26 mouse cellular contexts compared by ENCODE assay signal in genomic region chr7:34662227-34662626, GRCm38 (mm10). TPM values are rescaled to one million over a fixed set of nuclear protein-coding genes. Genes with fewer than 3 reads are reported as not detected.
DNase-seq lines count a peak whose midpoint lies in the region; ATAC-seq and TF ChIP-seq lines count a peak whose summit lies in the region.
"Had no signal": no experiment of that assay in that cellular context is flagged by ENCODE, and none has a peak within 500 bp of the region (broad histone marks: within the 10 kb centered on the region; RNA-seq: fewer than 3 reads in every experiment).

No protein-coding gene starts in this region.

- TF ChIP-seq POLR2A in ES-Bruce4 (IDR thresholded peaks at IDR 0.05; ENCODE audit: insufficient read depth, low read length): no peak

- no peak overlapping the region; the same call in 1 of the 2 replicates for H3K4me2 ChIP-seq in forebrain, embryonic 11.5 days (ENCODE audit: low read depth, low read length, severe bottlenecking)
- no peak overlapping the region for H3K4me2 ChIP-seq in forebrain, postnatal 0 days (ENCODE audit: low read depth)
- no peak overlapping the region for H3K4me2 ChIP-seq in midbrain, embryonic 11.5 days
- H3K4me2 ChIP-seq in forebrain, embryonic 16.5 days (ENCODE audit: low read length): no peak overlapping the region
- H3K4me2 ChIP-seq: heart, embryonic 12.5 days had no signal

- no peaks in the 10 kb centered on the region for H3K9me3 ChIP-seq in forebrain, embryonic 11.5 days (ENCODE audit: control insufficient read depth, low read length)
- no peaks in the 10 kb centered on the region for H3K9me3 ChIP-seq in forebrain, postnatal 0 days (ENCODE audit: low read length)
- H3K9me3 ChIP-seq in midbrain, embryonic 10.5 days (replicated peaks): no peaks in the 10 kb centered on the region
- no peaks in the 10 kb centered on the region for H3K9me3 ChIP-seq in midbrain, embryonic 11.5 days (ENCODE audit: control insufficient read depth, low read length)
- H3K9me3 ChIP-seq in ES-Bruce4 (replicated peaks; ENCODE audit: control insufficient read depth, insufficient read depth, low read length, poor library complexity, severe bottlenecking): no peaks in the 10 kb centered on the region
- H3K9me3 ChIP-seq in forebrain, embryonic 16.5 days (ENCODE audit: control insufficient read depth, low read length): no peaks in the 10 kb centered on the region

- H3K36me3 ChIP-seq in forebrain, embryonic 11.5 days (ENCODE audit: control insufficient read depth, insufficient read depth, low read length): no peaks in the 10 kb centered on the region
- H3K36me3 ChIP-seq in forebrain, postnatal 0 days (ENCODE audit: insufficient read depth): no peaks in the 10 kb centered on the region
- no peaks in the 10 kb centered on the region for H3K36me3 ChIP-seq in midbrain, embryonic 10.5 days
- H3K36me3 ChIP-seq in midbrain, embryonic 11.5 days (ENCODE audit: control insufficient read depth, insufficient read depth, low read length): no peaks in the 10 kb centered on the region
- no peaks in the 10 kb centered on the region for H3K36me3 ChIP-seq in ES-Bruce4 (ENCODE audit: control insufficient read depth, insufficient read depth, low read length, poor library complexity, severe bottlenecking)
- H3K36me3 ChIP-seq in forebrain, embryonic 16.5 days (ENCODE audit: control insufficient read depth, insufficient read depth): no peaks in the 10 kb centered on the region
- H3K36me3 ChIP-seq: heart, embryonic 12.5 days had no signal

- no peak for DNase-seq in forebrain, embryonic 11.5 days (ENCODE audit: low spot score)
- DNase-seq in forebrain, postnatal 0 days: no peak
- no peak for DNase-seq in midbrain, embryonic 10.5 days (ENCODE audit: low spot score)
- no peak for DNase-seq in midbrain, embryonic 11.5 days (ENCODE audit: low spot score, missing footprints)
- no peak for DNase-seq in frontal cortex, postnatal 10 days (ENCODE audit: low spot score in 2 of 2)
- DNase-seq in layer of hippocampus, adult 9-11 months: no peak
- DNase-seq: adrenal gland, postnatal 25 days; cerebellum, adult 18-20 months; cerebellum, postnatal 10 days; heart, adult 2 months; heart, postnatal 4 days; kidney, adult 9 months; kidney, postnatal 14 days; liver; lung, adult 2 months; lung, postnatal 10 days; right cerebral cortex, adult 18-20 months; spleen, adult 18-20 months; thymus, postnatal 14 days had no signal

- H3K27me3 ChIP-seq in forebrain, embryonic 11.5 days (ENCODE audit: control insufficient read depth, insufficient read depth, low read length): no peaks in the 10 kb centered on the region
- H3K27me3 ChIP-seq in forebrain, postnatal 0 days (ENCODE audit: insufficient read depth, low read length): no peaks in the 10 kb centered on the region
- H3K27me3 ChIP-seq in midbrain, embryonic 10.5 days (ENCODE audit: low read depth, poor library complexity, severe bottlenecking): no peaks in the 10 kb centered on the region
- no peaks in the 10 kb centered on the region for H3K27me3 ChIP-seq in midbrain, embryonic 11.5 days (ENCODE audit: control insufficient read depth, insufficient read depth, low read length)
- no peaks in the 10 kb centered on the region for H3K27me3 ChIP-seq in ES-Bruce4 (ENCODE audit: control insufficient read depth, insufficient read depth, low read length, poor library complexity, severe bottlenecking)
- H3K27me3 ChIP-seq in forebrain, embryonic 16.5 days (replicated peaks; ENCODE audit: control insufficient read depth, insufficient read depth, low read length): no peaks in the 10 kb centered on the region

- 5% methylated on average over 5 of the region's 5 CpGs for WGBS in forebrain, embryonic 11.5 days
- WGBS in forebrain, postnatal 0 days: 18% methylated on average over 5 of the region's 5 CpGs
- 10% methylated on average over 5 of the region's 5 CpGs for WGBS in midbrain, embryonic 10.5 days
- 8% methylated on average over 5 of the region's 5 CpGs for WGBS in midbrain, embryonic 11.5 days
- 13% methylated on average over 5 of the region's 5 CpGs for WGBS in forebrain, embryonic 16.5 days

- H3K4me1 ChIP-seq in forebrain, embryonic 11.5 days (replicated peaks; ENCODE audit: control insufficient read depth, insufficient read depth, low read length): peaks cover 3% of the 10 kb centered on the region; the same call in 1 of the 2 replicates
- no peaks in the 10 kb centered on the region for H3K4me1 ChIP-seq in forebrain, postnatal 0 days (ENCODE audit: insufficient read depth)
- H3K4me1 ChIP-seq in midbrain, embryonic 10.5 days: peaks cover 22% of the 10 kb centered on the region
- H3K4me1 ChIP-seq in midbrain, embryonic 11.5 days (ENCODE audit: control insufficient read depth, insufficient read depth, low read length): peaks cover 3% of the 10 kb centered on the region; the same call in 1 of the 2 replicates
- peaks cover 3% of the 10 kb centered on the region for H3K4me1 ChIP-seq in ES-Bruce4 (ENCODE audit: control insufficient read depth, insufficient read depth, low read length)
- peaks cover 3% of the 10 kb centered on the region; the same call in 1 of the 2 replicates for H3K4me1 ChIP-seq in forebrain, embryonic 16.5 days (replicated peaks; ENCODE audit: control insufficient read depth, insufficient read depth, low read length)
- H3K4me1 ChIP-seq: heart, embryonic 12.5 days had no signal

- H3K4me3 ChIP-seq in forebrain, embryonic 11.5 days (ENCODE audit: low read depth, low read length): no peak overlapping the region
- H3K4me3 ChIP-seq in forebrain, postnatal 0 days (ENCODE audit: low read depth, low read length): no peak overlapping the region
- H3K4me3 ChIP-seq in midbrain, embryonic 10.5 days: no peak overlapping the region
- no peak overlapping the region for H3K4me3 ChIP-seq in midbrain, embryonic 11.5 days (ENCODE audit: low read depth, low read length)
- H3K4me3 ChIP-seq in ES-Bruce4 (ENCODE audit: low read depth, low read length): no peak overlapping the region
- H3K4me3 ChIP-seq in forebrain, embryonic 16.5 days (replicated peaks; ENCODE audit: low read length): no peak overlapping the region
- H3K4me3 ChIP-seq: heart, adult 2 months; heart, embryonic 12.5 days; myocyte had no signal

- H3K9ac ChIP-seq in forebrain, embryonic 11.5 days (ENCODE audit: low read length): peak overlapping the region; percentile 13; the same call in 1 of the 2 replicates
- H3K9ac ChIP-seq in forebrain, postnatal 0 days: no peak overlapping the region
- H3K9ac ChIP-seq in midbrain, embryonic 11.5 days (ENCODE audit: low read length): no peak overlapping the region
- no peak overlapping the region for H3K9ac ChIP-seq in ES-Bruce4 (ENCODE audit: low read depth, poor library complexity, severe bottlenecking)
- H3K9ac ChIP-seq in forebrain, embryonic 16.5 days (replicated peaks; ENCODE audit: low read depth, low read length): peak overlapping the region; percentile 24; the same call in 1 of the 2 replicates
- H3K9ac ChIP-seq: heart, embryonic 12.5 days; liver, embryonic 14.5 days had no signal

- no peak for TF ChIP-seq CTCF in forebrain, postnatal 0 days (IDR thresholded peaks at IDR 0.05; ENCODE audit: low read depth)
- TF ChIP-seq CTCF in ES-Bruce4 (IDR thresholded peaks at IDR 0.05; ENCODE audit: low read depth, low read length): no peak

- H3K27ac ChIP-seq in forebrain, embryonic 11.5 days (ENCODE audit: low read depth, low read length): no peak overlapping the region
- no peak overlapping the region for H3K27ac ChIP-seq in forebrain, postnatal 0 days (ENCODE audit: low read depth, low read length)
- H3K27ac ChIP-seq in midbrain, embryonic 10.5 days (replicated peaks): 0 out of 2 replicates have a peak overlapping the region, but pooled peaks have one; percentile 28
- H3K27ac ChIP-seq in midbrain, embryonic 11.5 days (ENCODE audit: low read depth, low read length): no peak overlapping the region
- no peak overlapping the region for H3K27ac ChIP-seq in ES-Bruce4 (ENCODE audit: insufficient read depth, low read length)
- no peak overlapping the region for H3K27ac ChIP-seq in forebrain, embryonic 16.5 days (ENCODE audit: low read length)
- H3K27ac ChIP-seq: heart, adult 2 months; liver, embryonic 14.5 days had no signal

- ATAC-seq in forebrain, embryonic 11.5 days (replicated peaks; ENCODE audit: low FRiP score): no peak
- ATAC-seq in forebrain, postnatal 0 days: no peak
- ATAC-seq in midbrain, embryonic 11.5 days (ENCODE audit: low FRiP score): no peak
- no peak for ATAC-seq in forebrain, embryonic 16.5 days
- ATAC-seq: intestine, postnatal 0 days had no signal

- TF ChIP-seq EP300 in ES-Bruce4 (IDR thresholded peaks at IDR 0.05; ENCODE audit: insufficient read depth, low read depth, low read length): 0 out of 2 replicates have a peak, but pooled peaks have one; percentile 61

RNA-seq across cellular contexts. Expression of gene Kctd15, which starts 5.7 kb away (rescaled TPM):
- 22.4 and 24.3 TPM in 2 replicates for polyA plus RNA-seq in forebrain, embryonic 11.5 days (2014; fragmentation: Nextera tagmentation; extraction: Ambion mirVana)
- total RNA-seq in forebrain, postnatal 0 days (2014; rRNA removed): 57.9 and 59.4 TPM in 2 replicates
- 16.7 and 18.3 TPM in 2 replicates for polyA plus RNA-seq in forebrain, postnatal 0 days (2015; fragmentation: Nextera tagmentation; extraction: Ambion mirVana)
- 36.8 and 44.6 TPM in 2 replicates for polyA plus RNA-seq in midbrain, embryonic 10.5 days (2016; fragmentation: Nextera tagmentation; extraction: Ambion mirVana)
- polyA plus RNA-seq in midbrain, embryonic 11.5 days (2014; fragmentation: Nextera tagmentation; extraction: Ambion mirVana): 13.6 and 15.9 TPM in 2 replicates
- polyA plus RNA-seq in ES-Bruce4 (2011; ENCODE audit: insufficient read depth, insufficient read length, low read depth, missing spikeins): 23.9 and 33.7 TPM in 2 replicates
- 25.2 and 28.1 TPM in 2 replicates for polyA plus RNA-seq in forebrain, embryonic 16.5 days (2015; fragmentation: Nextera tagmentation; extraction: Ambion mirVana)
- total RNA-seq: common myeloid progenitor, adult 5-6 weeks had no signal

Comparison
In these comparisons a context has a peak if more than half of its experiments do, and no peak if none do; other contexts are left out.
1. H3K9ac ChIP-seq: peak in forebrain, embryonic 11.5 days (single experiment) and forebrain, embryonic 16.5 days (single experiment); none in forebrain, postnatal 0 days (single experiment), midbrain, embryonic 11.5 days (single experiment) and ES-Bruce4 (single experiment).